Mouse (Mus musculus): ENCODE measurements at regions not wholly inside any gene's neighbourhood (a gene's known extent, or its start where the extent isn't known, plus 50 kb on each side); places are given as distances from the start of the nearest gene placed in this dataset.

- no peak for DNase-seq (ENCODE audit: low read depth, low spot score)
Observed at GRCm38 (mm10) chr12:35429473-35429872, 105.4 kb downstream of the Ahr start.

- DNase-seq (ENCODE audit: low read depth, low spot score), result peak; percentile 70
Observed at GRCm38 (mm10) chr12:35419206-35419605, 115.6 kb downstream of the Ahr start.

- peak; percentile 6 for DNase-seq (ENCODE audit: low read depth, low spot score)
Observed at GRCm38 (mm10) chr12:35417943-35418342, 116.9 kb downstream of the Ahr start.

- no peak for DNase-seq (ENCODE audit: low read depth, low spot score)
Observed at GRCm38 (mm10) chr12:35416583-35416982, 118.3 kb downstream of the Ahr start.

- no peak for DNase-seq (ENCODE audit: low read depth, low spot score)
Observed at GRCm38 (mm10) chr12:35412715-35413114, 122.1 kb downstream of the Ahr start.

- DNase-seq (ENCODE audit: low read depth, low spot score), result no peak
Observed at GRCm38 (mm10) chr12:35408461-35408860, 126.4 kb downstream of the Ahr start.

- DNase-seq (ENCODE audit: low read depth, low spot score), result no peak
Observed at GRCm38 (mm10) chr12:35408044-35408443, 126.8 kb downstream of the Ahr start.

GRCm38 (mm10) chr12:35401853-35402252 lies 133.0 kb downstream of the Ahr start:
- no peak for DNase-seq (ENCODE audit: low read depth, low spot score)

- no peak for DNase-seq (ENCODE audit: low read depth, low spot score)
Observed at GRCm38 (mm10) chr12:35401219-35401618, 133.6 kb downstream of the Ahr start.

- no peak for DNase-seq (ENCODE audit: low read depth, low spot score)
Observed at GRCm38 (mm10) chr12:35395211-35395610, 139.6 kb downstream of the Ahr start.

- no peak for DNase-seq (ENCODE audit: low read depth, low spot score)
Observed at GRCm38 (mm10) chr12:35392111-35392510, 142.7 kb downstream of the Ahr start.

- DNase-seq (ENCODE audit: low read depth, low spot score), result no peak
Observed at GRCm38 (mm10) chr12:35390266-35390665, 144.6 kb downstream of the Ahr start.

GRCm38 (mm10) chr12:35389839-35390238 lies 145.0 kb downstream of the Ahr start:
- DNase-seq (ENCODE audit: low read depth, low spot score), result no peak

GRCm38 (mm10) chr12:35384211-35384610 lies 150.6 kb downstream of the Ahr start:
- DNase-seq (ENCODE audit: low read depth, low spot score), result no peak

GRCm38 (mm10) chr12:35377266-35377665 lies 157.6 kb downstream of the Ahr start:
- no peak for DNase-seq (ENCODE audit: low read depth, low spot score)

GRCm38 (mm10) chr12:35376365-35376764 lies 158.5 kb downstream of the Ahr start:
- no peak for DNase-seq (ENCODE audit: low read depth, low spot score)

- no peak for DNase-seq (ENCODE audit: low read depth, low spot score)
Observed at GRCm38 (mm10) chr12:35357901-35358300, 176.9 kb downstream of the Ahr start.

- DNase-seq (ENCODE audit: low read depth, low spot score), result no peak
Observed at GRCm38 (mm10) chr12:35338191-35338954, 196.5 kb downstream of the Ahr start.

- no peak for DNase-seq (ENCODE audit: low read depth, low spot score)
Observed at GRCm38 (mm10) chr12:35336314-35336713, 198.5 kb downstream of the Ahr start.

- no peak for DNase-seq (ENCODE audit: low read depth, low spot score)
Observed at GRCm38 (mm10) chr12:35334344-35335075, 200.3 kb downstream of the Ahr start.

GRCm38 (mm10) chr12:35331303-35331702 lies 203.5 kb downstream of the Ahr start:
- DNase-seq (ENCODE audit: low read depth, low spot score), result peak; percentile 58

GRCm38 (mm10) chr12:35329699-35330098 lies 205.1 kb downstream of the Ahr start:
- no peak for DNase-seq (ENCODE audit: low read depth, low spot score)

- no peak for DNase-seq (ENCODE audit: low read depth, low spot score)
Observed at GRCm38 (mm10) chr12:35319571-35319970, 215.3 kb downstream of the Ahr start.

All from ZHBTc4 (cell line).